Mouse (Mus musculus): ENCODE data around the gene Anks3. TPM values are rescaled to one million over a fixed set of nuclear protein-coding genes. Genes with fewer than 3 reads are reported as not detected.

The Anks3 gene
- polyA plus RNA-seq (2014; fragmentation: Nextera tagmentation; extraction: Ambion mirVana) = 32.4 and 39.7 TPM in 2 replicates

GRCm38 (mm10) chr16:4963797-4964709 is at the start of gene Anks3:
Gene Anks3 (minus strand): TSS chr16:4964205.
- Histone ChIP-seq H3K36me3 (replicated peaks; ENCODE audit: control insufficient read depth, insufficient read depth, low read depth, low read length) (no peaks in the 10 kb centered on the region; the same call in 1 of the 2 replicates), H3K9me3 (replicated peaks; ENCODE audit: control insufficient read depth, low read length) (no peaks in the 10 kb centered on the region), H3K9ac (replicated peaks; ENCODE audit: low read length) (peak within 1 kb of the TSS; percentile 75), H3K4me3 (ENCODE audit: low read depth, low read length) (peak within 1 kb of the TSS; percentile 80), H3K4me2 (ENCODE audit: low read depth, low read length) (peak within 1 kb of the TSS; percentile 71), H3K27me3 (ENCODE audit: control insufficient read depth, insufficient read depth, low read length) (no peaks in the 10 kb centered on the region), H3K4me1 (ENCODE audit: control insufficient read depth, insufficient read depth, low read length) (no peaks in the 10 kb centered on the region; the same call in 1 of the 2 replicates), H3K27ac (replicated peaks; ENCODE audit: low read depth, low read length) (no peak within 1 kb of the TSS; the same call in 1 of the 2 replicates)
- ATAC-seq (replicated peaks; ENCODE audit: insufficient number of reproducible peaks, low FRiP score, low TSS enrichment, low read depth) (peak; percentile 99), DNase-seq (ENCODE audit: low spot score) (peak; percentile 93)
- WGBS = under 1% methylated on average over 76 of the region's 76 CpGs

GRCm38 (mm10) chr16:5013054-5013838 is 49.2 kb upstream of the Anks3 start, which contains the start of gene Rogdi:
Gene Rogdi (minus strand): TSS chr16:5013553.
- Histone ChIP-seq H3K4me2 (ENCODE audit: low read depth, low read length) (peak within 1 kb of the TSS; percentile 79), H3K36me3 (replicated peaks; ENCODE audit: control insufficient read depth, insufficient read depth, low read depth, low read length) (peaks cover 3% of the 10 kb centered on the region; the same call in 1 of the 2 replicates), H3K4me3 (ENCODE audit: low read depth, low read length) (peak within 1 kb of the TSS; percentile 58), H3K4me1 (ENCODE audit: control insufficient read depth, insufficient read depth, low read length) (no peaks in the 10 kb centered on the region), H3K27me3 (ENCODE audit: control insufficient read depth, insufficient read depth, low read length) (no peaks in the 10 kb centered on the region), H3K27ac (replicated peaks; ENCODE audit: low read depth, low read length) (no peak within 1 kb of the TSS), H3K9ac (replicated peaks; ENCODE audit: low read length) (peak within 1 kb of the TSS; percentile 61), H3K9me3 (replicated peaks; ENCODE audit: control insufficient read depth, low read length) (no peaks in the 10 kb centered on the region)
- peak; percentile 99 for DNase-seq (ENCODE audit: low spot score)
- ATAC-seq (replicated peaks; ENCODE audit: insufficient number of reproducible peaks, low FRiP score, low TSS enrichment, low read depth) = peak; percentile 98
- under 1% methylated on average over 62 of the region's 63 CpGs for WGBS

GRCm38 (mm10) chr16:5012036-5013005 is 48.3 kb upstream of the Anks3 start:
- DNase-seq (ENCODE audit: low spot score) (no peak), ATAC-seq (replicated peaks; ENCODE audit: insufficient number of reproducible peaks, low FRiP score, low TSS enrichment, low read depth) (no peak)
- H3K4me2 ChIP-seq (ENCODE audit: low read depth, low read length) = peak overlapping the region; percentile 79
- H3K36me3 ChIP-seq (replicated peaks; ENCODE audit: control insufficient read depth, insufficient read depth, low read depth, low read length) = no peaks in the 10 kb centered on the region; the same call in 1 of the 2 replicates
- H3K27ac ChIP-seq (replicated peaks; ENCODE audit: low read depth, low read length) = no peak overlapping the region
- H3K9ac ChIP-seq (replicated peaks; ENCODE audit: low read length) = peak overlapping the region; percentile 61
- WGBS = 53% methylated on average over 13 of the region's 13 CpGs
- H3K9me3 ChIP-seq (replicated peaks; ENCODE audit: control insufficient read depth, low read length) = no peaks in the 10 kb centered on the region
- H3K4me1 ChIP-seq (ENCODE audit: control insufficient read depth, insufficient read depth, low read length) = no peaks in the 10 kb centered on the region
- peak overlapping the region; percentile 58 for H3K4me3 ChIP-seq (ENCODE audit: low read depth, low read length)
- no peaks in the 10 kb centered on the region for H3K27me3 ChIP-seq (ENCODE audit: control insufficient read depth, insufficient read depth, low read length)

- H3K9ac ChIP-seq (replicated peaks; ENCODE audit: low read length) = no peak overlapping the region
- H3K9me3 ChIP-seq (replicated peaks; ENCODE audit: control insufficient read depth, low read length) = no peaks in the 10 kb centered on the region
- no peaks in the 10 kb centered on the region for H3K4me1 ChIP-seq (ENCODE audit: control insufficient read depth, insufficient read depth, low read length)
- ATAC-seq (replicated peaks; ENCODE audit: insufficient number of reproducible peaks, low FRiP score, low TSS enrichment, low read depth) = no peak
- H3K4me2 ChIP-seq (ENCODE audit: low read depth, low read length) = no peak overlapping the region
- no peaks in the 10 kb centered on the region; the same call in 1 of the 2 replicates for H3K36me3 ChIP-seq (replicated peaks; ENCODE audit: control insufficient read depth, insufficient read depth, low read depth, low read length)
- H3K27me3 ChIP-seq (ENCODE audit: control insufficient read depth, insufficient read depth, low read length) = no peaks in the 10 kb centered on the region
- DNase-seq (ENCODE audit: low spot score) = no peak
- WGBS = 83% methylated on average over 7 of the region's 7 CpGs
- no peak overlapping the region for H3K4me3 ChIP-seq (ENCODE audit: low read depth, low read length)
- H3K27ac ChIP-seq (replicated peaks; ENCODE audit: low read depth, low read length) = no peak overlapping the region
Measured at GRCm38 (mm10) chr16:5011285-5011684, 47.3 kb upstream of the Anks3 start.

- Histone ChIP-seq H3K4me1 (ENCODE audit: control insufficient read depth, insufficient read depth, low read length) (no peaks in the 10 kb centered on the region), H3K27ac (replicated peaks; ENCODE audit: low read depth, low read length) (no peak overlapping the region), H3K9ac (replicated peaks; ENCODE audit: low read length) (no peak overlapping the region), H3K36me3 (replicated peaks; ENCODE audit: control insufficient read depth, insufficient read depth, low read depth, low read length) (no peaks in the 10 kb centered on the region; the same call in 1 of the 2 replicates), H3K27me3 (ENCODE audit: control insufficient read depth, insufficient read depth, low read length) (no peaks in the 10 kb centered on the region), H3K4me2 (ENCODE audit: low read depth, low read length) (no peak overlapping the region), H3K4me3 (ENCODE audit: low read depth, low read length) (no peak overlapping the region), H3K9me3 (replicated peaks; ENCODE audit: control insufficient read depth, low read length) (no peaks in the 10 kb centered on the region)
- 91% methylated on average over 10 of the region's 10 CpGs for WGBS
- DNase-seq (ENCODE audit: low spot score) = no peak
- ATAC-seq (replicated peaks; ENCODE audit: insufficient number of reproducible peaks, low FRiP score, low TSS enrichment, low read depth) = no peak
Measured at GRCm38 (mm10) chr16:5010371-5010935, 46.4 kb upstream of the Anks3 start.

- Histone ChIP-seq H3K36me3 (replicated peaks; ENCODE audit: control insufficient read depth, insufficient read depth, low read depth, low read length) (no peaks in the 10 kb centered on the region), H3K4me3 (ENCODE audit: low read depth, low read length) (no peak overlapping the region), H3K9ac (replicated peaks; ENCODE audit: low read length) (no peak overlapping the region), H3K9me3 (replicated peaks; ENCODE audit: control insufficient read depth, low read length) (no peaks in the 10 kb centered on the region), H3K27ac (replicated peaks; ENCODE audit: low read depth, low read length) (no peak overlapping the region), H3K4me2 (ENCODE audit: low read depth, low read length) (no peak overlapping the region), H3K4me1 (ENCODE audit: control insufficient read depth, insufficient read depth, low read length) (no peaks in the 10 kb centered on the region), H3K27me3 (ENCODE audit: control insufficient read depth, insufficient read depth, low read length) (no peaks in the 10 kb centered on the region)
- ATAC-seq (replicated peaks; ENCODE audit: insufficient number of reproducible peaks, low FRiP score, low TSS enrichment, low read depth) = no peak
- WGBS = 85% methylated on average over 12 of the region's 12 CpGs
- no peak for DNase-seq (ENCODE audit: low spot score)
Measured at GRCm38 (mm10) chr16:5008076-5008475, 44.1 kb upstream of the Anks3 start.

GRCm38 (mm10) chr16:5007492-5007891 is 43.5 kb upstream of the Anks3 start:
- no peak for DNase-seq (ENCODE audit: low spot score)
- Histone ChIP-seq H3K4me3 (ENCODE audit: low read depth, low read length) (no peak overlapping the region), H3K9me3 (replicated peaks; ENCODE audit: control insufficient read depth, low read length) (no peaks in the 10 kb centered on the region), H3K27me3 (ENCODE audit: control insufficient read depth, insufficient read depth, low read length) (no peaks in the 10 kb centered on the region), H3K36me3 (replicated peaks; ENCODE audit: control insufficient read depth, insufficient read depth, low read depth, low read length) (no peaks in the 10 kb centered on the region), H3K4me2 (ENCODE audit: low read depth, low read length) (no peak overlapping the region), H3K27ac (replicated peaks; ENCODE audit: low read depth, low read length) (no peak overlapping the region), H3K4me1 (ENCODE audit: control insufficient read depth, insufficient read depth, low read length) (no peaks in the 10 kb centered on the region), H3K9ac (replicated peaks; ENCODE audit: low read length) (no peak overlapping the region)
- 45% methylated on average over 6 of the region's 6 CpGs for WGBS
- no peak for ATAC-seq (replicated peaks; ENCODE audit: insufficient number of reproducible peaks, low FRiP score, low TSS enrichment, low read depth)
